Mouse (Mus musculus) kidney, embryonic 16.5 days (tissue): ENCODE results near the gene Sec14l1. TPM values are rescaled to one million over a fixed set of nuclear protein-coding genes. Genes with fewer than 3 reads are reported as not detected.
A peak's percentile ranks its signal among the peaks of the same experiment; 100 is the strongest.

ENCODE experiments used
- ATAC-seq: fragments of 200-750 bp; cut with Nextera tagmentation; 2 replicates; pipeline ENCODE4 v1.8.0; 2017; ENCODE audit warnings: moderate TSS enrichment; ENCODE audit not compliant: low FRiP score, low TSS enrichment
- H3K27ac ChIP-seq: fragments of 300-500 bp; sonication (generic); 2 replicates; pipeline ENCODE4 v1.5.1; 2014; ENCODE audit warnings: low read length
- H3K27me3 ChIP-seq: fragments of 300-500 bp; sonication (generic); 2 replicates; pipeline ENCODE4 v1.6.1; 2014; ENCODE audit warnings: low read length, control low read depth, mixed read lengths; ENCODE audit not compliant: insufficient read depth
- H3K36me3 ChIP-seq: fragments of 300-500 bp; sonication (generic); 2 replicates; pipeline ENCODE4 v1.6.1; 2014; ENCODE audit warnings: low read length, control low read depth, mixed read lengths; ENCODE audit not compliant: insufficient read depth
- H3K4me1 ChIP-seq: fragments of 300-500 bp; sonication (generic); 2 replicates; pipeline ENCODE4 v1.6.1; 2014; ENCODE audit warnings: low read length, control low read depth, mixed read lengths; ENCODE audit not compliant: insufficient read depth
- H3K4me2 ChIP-seq: fragments of 300-500 bp; sonication (generic); replicated peaks from 2 replicates; pipeline ENCODE4 v1.6.1; 2014; ENCODE audit warnings: low read depth, low read length
- H3K4me3 ChIP-seq: fragments of 300-500 bp; sonication (generic); 2 replicates; pipeline ENCODE4 v1.5.1; 2014; ENCODE audit warnings: mild to moderate bottlenecking, low read length
- H3K9ac ChIP-seq: fragments of 300-500 bp; sonication (generic); replicated peaks from 2 replicates; pipeline ENCODE4 v1.6.1; 2014; ENCODE audit warnings: low read length
- H3K9me3 ChIP-seq: fragments of 300-500 bp; sonication (generic); 2 replicates; pipeline ENCODE4 v1.6.1; 2016; ENCODE audit warnings: low read length, control low read depth
- WGBS: fragments of 180-500 bp; shearing (Covaris S2); extraction: QIAGEN DNeasy Blood & Tissue Kit; methylation state at CpG from one replicate; pipeline ENCODE4 v1.1.7; 2014; 5-methylcytosine and 5-hydroxymethylcytosine counted together
- polyA plus RNA-seq: library from polyadenylated mRNA; unstranded; fragments of >200 nt; fragmentation: Nextera tagmentation; extraction: Ambion mirVana; gene quantifications from 2 replicates; pipeline ENCODE4 v1.2.1, GENCODE M21; 2015

Gene Sec14l1
- polyA plus RNA-seq, 1 experiment from 2014 or later = 92.9 TPM

DNA sequence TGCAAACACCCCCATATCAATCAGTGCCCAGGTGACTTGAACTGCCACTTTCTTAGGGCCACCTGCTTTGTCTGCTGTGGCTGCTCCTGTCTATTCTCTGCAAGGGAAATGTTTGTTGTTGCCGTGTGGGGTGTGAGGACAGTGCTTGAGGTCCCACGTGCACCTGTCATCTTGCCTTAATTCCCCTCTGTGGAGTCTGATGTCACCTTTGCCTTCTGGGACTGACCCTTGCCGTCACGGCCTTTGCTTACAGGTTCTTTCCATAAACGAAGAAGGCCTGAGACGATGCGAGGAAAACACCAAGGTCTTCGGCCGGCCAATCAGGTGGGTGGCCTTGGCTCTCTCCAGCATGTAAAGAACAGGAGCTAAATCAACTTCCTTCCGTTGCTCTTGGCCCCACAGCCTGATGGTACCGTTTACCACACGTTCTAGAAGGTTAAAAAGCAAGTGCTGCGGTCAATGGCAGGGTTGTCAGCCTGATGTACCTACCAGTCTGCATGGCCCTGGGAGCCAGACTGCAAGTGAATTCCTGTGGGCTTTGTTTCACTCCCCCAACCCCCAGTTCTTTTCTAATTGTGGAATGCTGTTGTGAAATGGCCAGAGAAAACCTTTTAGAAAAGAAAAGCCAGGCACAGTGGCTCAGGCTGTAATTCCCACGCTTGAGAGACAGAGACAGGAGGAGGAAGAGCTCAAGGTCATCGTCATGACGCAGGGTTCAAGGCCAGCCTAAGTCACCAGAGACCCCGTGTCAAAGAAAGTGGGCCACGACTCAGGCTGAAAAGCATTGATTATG, 34.1 kb downstream of the Sec14l1 start:
- no peak overlapping the region for H3K9ac ChIP-seq
- no peak overlapping the region for H3K27ac ChIP-seq
- no peak overlapping the region for H3K4me3 ChIP-seq
- 81% methylated on average over 18 of the region's 18 CpGs for WGBS
- no peaks in the 10 kb centered on the region for H3K27me3 ChIP-seq
- no peaks in the 10 kb centered on the region for H3K4me1 ChIP-seq
- no peaks in the 10 kb centered on the region for H3K9me3 ChIP-seq
- H3K4me2 ChIP-seq = no peak overlapping the region
- ATAC-seq = no peak
- H3K36me3 ChIP-seq = peaks cover 78% of the 10 kb centered on the region

DNA sequence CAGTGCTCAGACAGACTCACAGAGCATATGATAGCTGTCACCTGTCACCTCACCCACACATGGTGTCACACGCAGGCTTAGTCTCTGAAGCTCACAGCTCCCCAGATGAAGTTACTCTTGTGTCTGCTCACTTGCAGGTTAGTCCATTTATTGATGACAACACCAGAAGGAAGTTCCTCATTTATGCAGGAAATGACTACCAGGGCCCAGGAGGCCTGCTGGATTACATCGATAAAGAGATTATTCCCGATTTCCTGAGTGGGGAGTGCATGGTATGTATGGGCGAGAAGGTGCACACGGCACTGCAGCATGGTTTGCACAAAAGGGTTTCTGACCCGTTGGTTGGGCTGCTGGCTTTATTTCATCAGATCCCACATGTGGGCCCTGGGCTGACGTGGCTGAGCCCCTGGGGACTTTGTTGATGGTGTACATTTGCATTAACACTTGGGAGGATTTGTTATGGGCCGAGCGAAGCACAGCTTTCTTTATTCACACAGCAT, 35.5 kb downstream of the Sec14l1 start:
- no peak overlapping the region for H3K9ac ChIP-seq
- no peak overlapping the region for H3K4me3 ChIP-seq
- no peak for ATAC-seq
- WGBS = 82% methylated on average over 9 of the region's 9 CpGs
- no peaks in the 10 kb centered on the region for H3K27me3 ChIP-seq
- peaks cover 74% of the 10 kb centered on the region for H3K36me3 ChIP-seq
- no peaks in the 10 kb centered on the region for H3K9me3 ChIP-seq
- H3K4me1 ChIP-seq = peaks cover 7% of the 10 kb centered on the region
- no peak overlapping the region for H3K4me2 ChIP-seq
- H3K27ac ChIP-seq = no peak overlapping the region

DNA sequence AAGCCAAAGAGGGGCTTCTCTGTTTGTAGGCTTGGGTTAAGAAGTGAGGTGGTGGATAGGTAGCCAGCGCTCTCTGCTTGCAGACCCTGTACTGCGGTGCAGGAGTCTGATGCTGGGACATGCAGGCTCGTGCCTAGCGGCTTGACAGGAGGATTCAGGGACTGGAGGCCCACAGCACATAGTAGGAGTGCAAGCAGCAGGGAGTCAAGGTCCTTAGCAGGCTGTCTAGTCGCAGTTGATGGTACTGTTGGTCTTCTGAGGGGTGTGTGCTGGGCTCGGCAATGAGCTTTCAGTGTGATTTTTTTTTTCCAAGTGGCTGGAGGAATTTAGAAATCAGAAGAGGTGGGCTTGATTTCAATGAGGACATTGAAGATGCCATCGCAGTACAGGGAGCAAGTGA, 36.5 kb downstream of the Sec14l1 start:
- Histone ChIP-seq H3K27me3 (no peaks in the 10 kb centered on the region), H3K27ac (no peak overlapping the region), H3K4me3 (no peak overlapping the region), H3K9ac (no peak overlapping the region), H3K4me1 (peaks cover 16% of the 10 kb centered on the region), H3K4me2 (no peak overlapping the region), H3K9me3 (no peaks in the 10 kb centered on the region), H3K36me3 (peaks cover 76% of the 10 kb centered on the region)
- 92% methylated on average over 7 of the region's 7 CpGs for WGBS
- no peak for ATAC-seq

DNA sequence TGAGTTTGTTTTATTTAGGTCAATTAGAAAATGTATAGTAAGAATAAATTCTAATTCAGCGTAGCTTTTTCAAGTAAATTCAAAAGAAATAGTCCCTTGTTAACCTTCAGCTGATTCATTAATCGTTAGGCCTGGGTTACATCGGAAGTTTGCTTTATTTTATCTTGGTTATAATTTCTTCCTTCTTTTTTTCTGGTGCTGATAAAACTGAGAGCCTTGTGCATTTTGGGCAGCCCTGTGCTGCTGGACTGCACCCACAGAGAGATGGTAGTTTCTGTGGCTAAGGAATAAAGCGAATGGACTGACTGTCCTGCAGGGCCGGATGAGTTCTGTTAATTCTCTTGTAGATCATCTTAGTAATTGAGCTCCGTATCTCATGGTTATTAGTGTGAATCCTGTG, 37.6 kb downstream of the Sec14l1 start:
- H3K36me3 ChIP-seq = peaks cover 70% of the 10 kb centered on the region
- no peak overlapping the region for H3K4me3 ChIP-seq
- ATAC-seq = no peak
- H3K4me2 ChIP-seq = no peak overlapping the region
- WGBS = 95% methylated on average over 6 of the region's 6 CpGs
- H3K27ac ChIP-seq = no peak overlapping the region
- H3K9me3 ChIP-seq = no peaks in the 10 kb centered on the region
- H3K27me3 ChIP-seq = no peaks in the 10 kb centered on the region
- peaks cover 20% of the 10 kb centered on the region for H3K4me1 ChIP-seq
- H3K9ac ChIP-seq = no peak overlapping the region

DNA sequence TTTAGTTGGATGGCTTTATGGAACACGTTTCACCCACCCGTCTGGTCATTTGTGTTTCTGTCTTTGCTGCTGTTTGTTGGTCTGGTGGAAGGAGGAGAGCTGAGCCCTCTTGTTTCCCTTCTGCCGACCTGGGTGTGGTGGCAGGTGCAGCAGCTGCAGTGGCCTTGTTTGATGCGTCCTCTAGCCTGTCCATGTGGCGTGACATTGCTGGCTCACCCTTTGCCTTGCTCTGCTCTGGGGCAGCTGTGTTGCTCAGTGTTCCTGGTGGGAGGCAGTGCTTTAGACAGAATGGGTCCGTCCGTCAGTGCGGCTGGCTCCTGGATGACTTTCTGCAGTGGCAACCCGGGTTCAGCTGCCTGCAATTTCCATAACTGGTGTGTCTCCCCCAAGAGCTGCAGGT, 38.6 kb downstream of the Sec14l1 start:
- no peak overlapping the region for H3K4me2 ChIP-seq
- H3K9ac ChIP-seq = no peak overlapping the region
- no peak for ATAC-seq
- H3K36me3 ChIP-seq = peaks cover 62% of the 10 kb centered on the region
- H3K27me3 ChIP-seq = no peaks in the 10 kb centered on the region
- no peaks in the 10 kb centered on the region for H3K9me3 ChIP-seq
- H3K4me3 ChIP-seq = no peak overlapping the region
- 74% methylated on average over 9 of the region's 9 CpGs for WGBS
- 0 out of 2 replicates have a peak overlapping the region, but pooled peaks have one; percentile 28 for H3K27ac ChIP-seq
- peaks cover 20% of the 10 kb centered on the region for H3K4me1 ChIP-seq

DNA sequence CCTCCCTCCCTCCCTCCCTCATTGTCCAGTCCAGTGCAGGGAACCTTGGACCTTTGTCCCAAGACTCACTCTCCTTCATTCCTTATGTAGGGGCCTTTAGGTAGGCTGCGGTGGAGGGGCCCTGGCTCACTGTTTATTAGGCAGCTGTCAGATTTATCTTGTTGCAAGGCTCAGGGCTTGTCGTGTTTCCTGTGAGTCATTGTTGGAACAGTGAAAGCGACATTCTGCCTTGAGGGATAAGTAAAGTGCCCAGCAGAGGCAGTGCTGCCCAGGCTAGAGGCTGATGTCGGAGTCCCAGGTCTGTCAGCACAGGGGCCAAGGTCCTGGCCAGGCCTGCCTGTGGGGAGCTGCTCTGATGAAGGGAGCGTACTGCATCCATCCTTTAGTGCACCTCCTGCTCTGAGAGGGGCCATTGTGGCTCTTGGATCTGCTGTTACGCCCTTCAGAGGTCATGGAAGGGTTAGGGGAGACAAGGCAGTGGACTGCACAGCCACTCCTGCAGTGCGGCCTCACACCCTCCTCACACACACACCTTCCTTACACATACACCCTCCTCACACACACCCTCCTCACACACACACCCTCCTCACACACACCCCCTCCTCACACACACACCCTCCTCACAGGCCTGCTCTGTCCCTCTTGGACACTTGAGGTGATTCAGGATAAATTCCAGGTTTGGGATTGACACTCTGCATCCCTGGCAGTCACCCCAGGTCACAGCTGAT, 39.3 kb downstream of the Sec14l1 start:
- H3K27me3 ChIP-seq = no peaks in the 10 kb centered on the region
- H3K36me3 ChIP-seq = peaks cover 59% of the 10 kb centered on the region
- peak overlapping the region; percentile 45; the same call in 1 of the 2 replicates for H3K27ac ChIP-seq
- ATAC-seq = peak; percentile 67
- H3K4me3 ChIP-seq = no peak overlapping the region
- H3K4me1 ChIP-seq = peaks cover 20% of the 10 kb centered on the region
- no peak overlapping the region for H3K9ac ChIP-seq
- no peaks in the 10 kb centered on the region for H3K9me3 ChIP-seq
- WGBS = 53% methylated on average over 7 of the region's 7 CpGs
- H3K4me2 ChIP-seq = no peak overlapping the region

DNA sequence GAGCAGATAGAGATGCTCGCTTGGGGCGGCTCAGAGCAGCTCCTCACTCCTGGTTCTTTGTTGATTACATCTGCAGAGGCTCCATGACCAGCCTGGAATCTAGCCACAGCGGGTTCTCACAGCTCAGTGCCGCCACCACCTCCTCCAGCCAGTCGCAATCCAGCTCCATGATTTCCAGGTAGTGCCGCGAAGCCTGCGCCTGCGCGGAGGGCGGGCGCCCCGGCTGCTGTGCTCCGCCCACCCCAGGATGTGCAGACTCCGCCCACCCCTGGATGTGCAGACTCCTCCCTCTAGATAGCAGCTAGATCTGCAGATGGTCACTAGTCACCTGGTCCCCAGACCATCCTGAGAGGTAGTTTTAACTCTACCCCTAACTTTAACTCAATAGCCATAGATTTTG, 41.8 kb downstream of the Sec14l1 start:
- Histone ChIP-seq H3K4me3 (no peak overlapping the region), H3K9me3 (no peaks in the 10 kb centered on the region), H3K27me3 (no peaks in the 10 kb centered on the region), H3K4me2 (no peak overlapping the region), H3K27ac (no peak overlapping the region; the same call in 1 of the 2 replicates), H3K9ac (no peak overlapping the region), H3K36me3 (peaks cover 46% of the 10 kb centered on the region), H3K4me1 (peaks cover 20% of the 10 kb centered on the region)
- WGBS = 10% methylated on average over 13 of the region's 15 CpGs
- ATAC-seq = peak; percentile 44; the same call in 1 of the 2 replicates

DNA sequence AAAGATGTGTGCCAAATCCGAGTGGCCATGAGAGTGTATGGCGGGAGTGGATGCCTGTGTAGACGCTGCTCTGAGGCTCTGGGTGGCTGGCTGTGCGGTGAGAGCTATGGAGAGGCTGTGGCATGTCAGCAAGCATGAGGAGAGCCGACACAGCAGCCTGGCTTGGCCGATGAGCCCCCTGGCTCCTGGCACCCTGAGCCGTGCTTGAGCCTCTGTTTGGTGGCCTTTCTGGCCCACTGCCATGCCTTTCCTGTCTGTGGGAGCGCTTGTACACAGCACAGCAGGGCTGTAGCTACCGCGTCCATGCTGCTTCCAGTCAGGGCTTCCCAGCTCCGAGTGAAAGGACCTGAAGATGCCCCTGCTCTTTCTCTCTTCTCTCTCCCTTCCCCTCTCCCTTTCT, 43.4 kb downstream of the Sec14l1 start:
- peaks cover 38% of the 10 kb centered on the region for H3K36me3 ChIP-seq
- no peak overlapping the region for H3K9ac ChIP-seq
- no peak for ATAC-seq
- no peak overlapping the region for H3K4me3 ChIP-seq
- no peaks in the 10 kb centered on the region for H3K9me3 ChIP-seq
- no peak overlapping the region for H3K27ac ChIP-seq
- 77% methylated on average over 11 of the region's 11 CpGs for WGBS
- H3K4me1 ChIP-seq = peaks cover 20% of the 10 kb centered on the region
- H3K4me2 ChIP-seq = no peak overlapping the region
- H3K27me3 ChIP-seq = no peaks in the 10 kb centered on the region

DNA sequence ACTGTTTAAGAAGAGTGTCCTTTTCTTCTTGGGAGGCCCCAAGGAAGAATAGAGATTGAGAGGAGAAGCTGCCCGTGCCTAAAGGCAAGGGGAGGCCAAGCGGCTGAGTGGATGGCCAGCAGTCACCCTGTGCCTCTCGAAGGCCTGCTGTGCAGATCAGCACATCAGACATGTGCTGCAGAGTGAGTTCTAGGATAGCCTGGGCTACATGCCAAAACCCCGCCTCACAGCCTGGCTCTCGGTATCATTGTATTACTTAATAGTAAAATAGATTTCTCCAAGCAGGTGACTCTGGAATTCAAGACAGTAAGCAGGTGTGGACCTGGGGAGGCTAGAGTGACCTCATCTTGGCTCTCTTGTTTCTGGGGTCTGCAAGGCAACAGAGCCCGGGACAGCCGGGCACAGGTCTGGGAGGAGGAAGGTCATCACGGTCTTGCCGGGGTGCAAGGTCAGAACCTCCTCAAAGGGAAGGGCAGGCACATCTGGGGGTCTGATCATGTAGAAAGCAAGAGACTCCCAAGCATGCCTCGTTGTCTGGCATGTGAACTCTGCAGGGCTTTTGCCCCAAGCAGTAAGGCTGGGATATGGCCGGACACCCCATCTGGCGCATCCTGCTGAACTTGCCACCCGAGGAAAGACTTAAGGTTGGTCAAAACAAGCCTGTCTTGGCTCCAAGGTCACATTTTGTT, 44.4 kb downstream of the Sec14l1 start:
- Histone ChIP-seq H3K9ac (no peak overlapping the region), H3K4me3 (no peak overlapping the region), H3K4me1 (peaks cover 20% of the 10 kb centered on the region), H3K27me3 (no peaks in the 10 kb centered on the region), H3K4me2 (no peak overlapping the region), H3K9me3 (no peaks in the 10 kb centered on the region), H3K36me3 (peaks cover 35% of the 10 kb centered on the region), H3K27ac (no peak overlapping the region)
- 88% methylated on average over 13 of the region's 13 CpGs for WGBS
- no peak for ATAC-seq
